Mouse (Mus musculus) erythroblast, embryonic 14.5 days (primary cell): ENCODE measurements around the gene Atp5j. TPM values are rescaled to one million over a fixed set of nuclear protein-coding genes. Genes with fewer than 3 reads are reported as not detected.

ENCODE experiments used
- H3K27me3 ChIP-seq: 2 replicates; pipeline ENCODE4 v1.6.1; 2012; ENCODE audit warnings: inconsistent platforms; ENCODE audit not compliant: control insufficient read depth
- H3K36me3 ChIP-seq: 2 replicates; pipeline ENCODE4 v1.6.1; 2012; ENCODE audit warnings: mild to moderate bottlenecking, inconsistent platforms; ENCODE audit not compliant: control insufficient read depth
- H3K4me1 ChIP-seq: 2 replicates; pipeline ENCODE4 v1.6.1; 2012; ENCODE audit warnings: inconsistent platforms; ENCODE audit not compliant: control insufficient read depth
- H3K4me3 ChIP-seq: replicated peaks from 2 replicates; pipeline ENCODE3; 2012; ENCODE audit warnings: moderate library complexity, mild to moderate bottlenecking, inconsistent platforms
- H3K9me3 ChIP-seq: 2 replicates; pipeline ENCODE4 v1.6.1; 2012; ENCODE audit warnings: low read length, inconsistent platforms, mixed read lengths; ENCODE audit not compliant: control insufficient read depth
- GATA1 ChIP-seq: IDR thresholded peaks from 2 replicates; pipeline ENCODE4 v1.6.1; 2012; ENCODE audit warnings: low read length, inconsistent platforms, mixed read lengths
- TAL1 ChIP-seq: IDR thresholded peaks from 3 replicates; pipeline ENCODE4 v1.6.1; 2012; ENCODE audit warnings: low read length, inconsistent platforms, mixed read lengths
- polyA plus RNA-seq: library from polyadenylated mRNA; stranded (reverse); fragments of >175 nt; gene quantifications from 2 replicates; pipeline ENCODE4 v1.2.3, GENCODE M21; 2012

The Atp5j gene
- polyA plus RNA-seq, 1 experiment: 4.3 TPM

DNA sequence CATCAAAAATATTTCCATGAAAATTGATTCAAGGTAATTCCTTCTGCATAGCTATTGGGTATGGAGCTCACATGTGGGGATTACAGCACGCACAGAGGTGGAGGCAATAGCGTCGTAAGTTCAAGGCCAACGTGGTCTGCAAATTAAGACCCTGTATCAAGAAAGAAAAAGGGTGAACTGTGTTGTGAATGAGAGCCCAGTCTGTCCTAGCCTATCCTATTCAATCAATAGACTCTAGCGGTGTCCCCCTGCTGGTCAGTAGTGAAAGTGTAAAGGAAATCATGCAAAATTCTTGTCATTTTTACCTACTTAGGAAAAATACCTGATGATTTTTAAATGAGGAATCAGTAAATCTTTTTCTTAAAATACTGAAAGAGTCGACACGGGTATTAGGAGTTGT, 18.0 kb downstream of the Atp5j start:
- Histone ChIP-seq H3K4me1 (no peaks in the 10 kb centered on the region), H3K27me3 (no peaks in the 10 kb centered on the region), H3K9me3 (no peaks in the 10 kb centered on the region), H3K36me3 (peaks cover 8% of the 10 kb centered on the region), H3K4me3 (no peak overlapping the region)
- no peak for TF ChIP-seq GATA1
- TF ChIP-seq TAL1: no peak

- no peak overlapping the region for H3K4me3 ChIP-seq
- H3K4me1 ChIP-seq: no peaks in the 10 kb centered on the region
- H3K27me3 ChIP-seq: no peaks in the 10 kb centered on the region
- H3K36me3 ChIP-seq: no peaks in the 10 kb centered on the region
- TF ChIP-seq TAL1: no peak
- TF ChIP-seq GATA1: no peak
- H3K9me3 ChIP-seq: no peaks in the 10 kb centered on the region
Measured at GRCm38 (mm10) chr16:84814511-84814910, 20.9 kb downstream of the Atp5j start.

DNA sequence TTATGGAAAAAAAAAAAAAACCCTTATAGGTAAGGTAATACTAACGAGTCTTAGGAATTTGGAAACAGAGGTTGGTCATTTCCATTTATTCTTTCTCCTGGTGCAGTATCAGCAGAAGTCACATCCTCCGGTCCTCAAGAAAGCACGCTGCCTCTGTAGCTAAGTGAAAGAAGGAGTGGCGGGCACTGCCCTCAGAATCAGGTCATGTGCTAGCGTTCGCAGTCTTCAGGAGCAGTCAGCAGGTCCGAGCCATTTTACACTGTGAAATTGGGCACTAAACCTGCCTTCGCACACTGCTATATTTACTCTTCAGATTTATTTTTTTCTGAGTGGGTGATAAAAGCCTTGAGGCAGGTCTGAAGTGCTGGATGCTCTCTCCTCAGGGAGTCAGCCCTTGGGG, 21.6 kb downstream of the Atp5j start:
- Histone ChIP-seq H3K27me3 (no peaks in the 10 kb centered on the region), H3K36me3 (no peaks in the 10 kb centered on the region), H3K4me3 (no peak overlapping the region), H3K4me1 (no peaks in the 10 kb centered on the region), H3K9me3 (no peaks in the 10 kb centered on the region)
- no peak for TF ChIP-seq TAL1
- TF ChIP-seq GATA1: no peak

- H3K4me3 ChIP-seq: no peak overlapping the region
- H3K27me3 ChIP-seq: no peaks in the 10 kb centered on the region
- H3K4me1 ChIP-seq: no peaks in the 10 kb centered on the region
- no peaks in the 10 kb centered on the region for H3K36me3 ChIP-seq
- no peak for TF ChIP-seq GATA1
- no peak for TF ChIP-seq TAL1
- no peaks in the 10 kb centered on the region for H3K9me3 ChIP-seq
Measured at GRCm38 (mm10) chr16:84810254-84810653, 25.2 kb downstream of the Atp5j start.

DNA sequence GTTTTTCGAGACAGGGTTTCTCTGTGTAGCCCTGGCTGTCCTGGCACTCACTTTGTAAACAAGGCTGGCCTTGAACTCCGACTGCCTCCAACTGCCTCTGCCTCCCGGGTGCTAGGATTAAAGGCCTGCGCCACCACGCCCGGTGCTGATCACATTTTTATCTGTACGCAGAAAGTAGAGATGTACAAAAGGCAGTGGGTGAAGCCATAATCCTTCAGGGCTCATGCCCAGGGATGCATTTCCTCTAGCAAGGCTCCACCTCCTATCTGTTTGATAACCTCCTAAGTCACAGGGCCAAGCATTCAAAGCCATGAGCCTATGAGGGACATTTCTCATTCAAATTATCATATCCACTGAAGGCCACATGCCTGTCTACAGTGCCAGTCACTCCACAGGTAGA, 27.6 kb downstream of the Atp5j start:
- Histone ChIP-seq H3K4me1 (no peaks in the 10 kb centered on the region), H3K27me3 (no peaks in the 10 kb centered on the region), H3K9me3 (no peaks in the 10 kb centered on the region), H3K4me3 (no peak overlapping the region), H3K36me3 (no peaks in the 10 kb centered on the region)
- TF ChIP-seq GATA1: no peak
- TF ChIP-seq TAL1: no peak

DNA sequence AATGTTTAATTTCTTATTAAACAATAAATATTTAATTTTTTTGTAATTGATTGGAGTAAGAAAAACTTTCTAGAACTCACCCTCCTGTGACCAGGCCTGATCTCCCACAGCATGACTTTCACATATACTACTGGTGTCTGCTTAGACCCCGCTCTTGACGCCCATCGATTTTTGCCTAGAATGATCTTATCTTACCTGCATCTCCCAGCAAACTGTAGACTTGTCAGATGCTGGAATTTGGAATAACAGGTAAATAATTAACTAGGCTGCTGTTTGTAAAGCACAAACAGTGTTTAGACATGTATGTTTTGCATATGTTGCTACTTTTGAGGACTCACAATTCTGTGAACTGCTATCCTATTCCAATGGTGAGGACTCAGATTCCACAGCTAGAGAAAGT, 29.2 kb downstream of the Atp5j start:
- Histone ChIP-seq H3K36me3 (no peaks in the 10 kb centered on the region), H3K27me3 (no peaks in the 10 kb centered on the region), H3K4me3 (no peak overlapping the region), H3K9me3 (no peaks in the 10 kb centered on the region), H3K4me1 (no peaks in the 10 kb centered on the region)
- no peak for TF ChIP-seq GATA1
- TF ChIP-seq TAL1: no peak

DNA sequence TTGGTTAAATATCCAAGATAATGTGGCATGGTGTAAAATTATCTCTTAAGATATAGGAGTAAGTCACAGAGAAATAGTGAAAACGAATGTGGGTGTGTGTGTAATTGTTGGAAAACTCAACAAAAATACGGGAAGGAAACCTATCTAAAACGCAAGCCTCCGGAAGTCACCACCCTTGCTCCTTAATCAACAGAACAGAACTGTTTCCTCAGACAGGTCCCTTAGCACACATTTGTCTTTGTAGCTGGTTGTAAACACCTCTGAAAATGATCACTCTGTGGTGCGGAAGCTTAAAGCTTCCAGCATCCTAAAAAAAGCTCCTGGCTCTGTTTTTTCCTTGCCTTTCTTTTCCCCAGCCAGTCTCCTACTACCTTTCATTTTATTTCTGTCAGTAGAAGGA, 30.6 kb downstream of the Atp5j start:
- Histone ChIP-seq H3K9me3 (no peaks in the 10 kb centered on the region), H3K27me3 (no peaks in the 10 kb centered on the region)
- TF ChIP-seq GATA1 (no peak), TAL1 (no peak)

DNA sequence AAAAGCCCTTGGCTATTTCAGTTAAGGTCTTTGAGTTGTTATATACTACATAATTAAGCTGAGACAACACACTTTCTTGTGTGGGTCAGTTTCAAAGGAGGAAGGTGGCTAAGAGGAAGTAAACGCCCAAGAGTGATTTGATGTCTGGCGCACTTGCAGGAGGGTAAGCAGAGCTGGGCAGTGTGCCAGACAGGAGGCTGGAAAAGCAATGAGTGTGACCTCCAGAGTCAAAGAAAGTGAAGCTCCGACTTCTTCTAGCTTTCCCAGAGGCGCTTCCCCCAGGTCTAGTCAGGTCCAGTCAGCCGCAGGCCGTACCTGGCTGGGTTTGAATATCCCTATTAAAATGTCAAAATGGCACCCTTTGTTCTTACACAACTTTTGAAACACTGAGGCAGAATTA, 33.2 kb downstream of the Atp5j start:
- Histone ChIP-seq H3K27me3 (no peaks in the 10 kb centered on the region), H3K4me1 (no peaks in the 10 kb centered on the region), H3K9me3 (no peaks in the 10 kb centered on the region), H3K4me3 (no peak overlapping the region), H3K36me3 (no peaks in the 10 kb centered on the region)
- TF ChIP-seq GATA1 (no peak), TAL1 (no peak)

More for the DNA sequence above, 30.6 kb downstream of the Atp5j start:
- Histone ChIP-seq H3K4me1 (no peaks in the 10 kb centered on the region), H3K36me3 (no peaks in the 10 kb centered on the region), H3K4me3 (no peak overlapping the region)

DNA sequence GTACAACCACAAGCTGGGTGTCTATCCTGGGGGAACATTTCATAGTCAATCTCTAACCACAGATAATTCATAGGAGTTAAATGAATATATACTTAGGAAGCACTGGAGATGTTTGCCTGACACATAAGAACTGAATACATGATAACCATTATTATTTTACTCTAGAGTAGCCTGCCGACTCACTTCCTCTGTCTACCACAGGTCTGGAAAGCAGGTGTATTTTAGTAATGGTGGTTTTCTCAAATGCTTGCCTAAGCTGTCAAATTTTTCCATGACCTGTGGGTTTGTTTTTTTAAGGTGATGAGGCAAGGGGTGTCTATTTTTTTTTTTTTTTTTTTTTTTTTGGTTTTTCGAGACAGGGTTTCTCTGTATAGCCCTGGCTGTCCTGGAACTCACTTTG, 35.4 kb downstream of the Atp5j start:
- Histone ChIP-seq H3K4me1 (no peaks in the 10 kb centered on the region), H3K9me3 (no peaks in the 10 kb centered on the region), H3K27me3 (no peaks in the 10 kb centered on the region), H3K4me3 (no peak overlapping the region), H3K36me3 (no peaks in the 10 kb centered on the region)
- no peak for TF ChIP-seq TAL1
- no peak for TF ChIP-seq GATA1

- TF ChIP-seq TAL1 (no peak), GATA1 (no peak)
Measured at GRCm38 (mm10) chr16:84796678-84797077, 38.7 kb downstream of the Atp5j start.

More at GRCm38 (mm10) chr16:84796678-84797077, 38.7 kb downstream of the Atp5j start:
- Histone ChIP-seq H3K27me3 (no peaks in the 10 kb centered on the region), H3K4me3 (no peak overlapping the region), H3K4me1 (no peaks in the 10 kb centered on the region), H3K9me3 (no peaks in the 10 kb centered on the region), H3K36me3 (no peaks in the 10 kb centered on the region)
